Mouse (Mus musculus) CH12F3 (cell line): ENCODE data around the gene Bmp8b.
"Not testable (repeated sequence)": the region's sequence is repeated elsewhere in the genome, so short reads cannot be mapped to it uniquely, and the experiment has no call there.

Experiments used
- in situ Hi-C: fragments of 300-500 bp; cut with MboI; formaldehyde crosslinking; loops from 2 replicates; pipeline ENCODE4 v1.14.3; 2020; ENCODE audit warnings: low sequenced_read_pairs

The Bmp8b gene

GRCm38 (mm10) chr4:123110751-123111150 lies 5.8 kb downstream of the Bmp8b start:
- in situ Hi-C loops = no loop called here

GRCm38 (mm10) chr4:123111275-123111983 lies 6.5 kb downstream of the Bmp8b start:
- in situ Hi-C loops = not testable (repeated sequence)

DNA sequence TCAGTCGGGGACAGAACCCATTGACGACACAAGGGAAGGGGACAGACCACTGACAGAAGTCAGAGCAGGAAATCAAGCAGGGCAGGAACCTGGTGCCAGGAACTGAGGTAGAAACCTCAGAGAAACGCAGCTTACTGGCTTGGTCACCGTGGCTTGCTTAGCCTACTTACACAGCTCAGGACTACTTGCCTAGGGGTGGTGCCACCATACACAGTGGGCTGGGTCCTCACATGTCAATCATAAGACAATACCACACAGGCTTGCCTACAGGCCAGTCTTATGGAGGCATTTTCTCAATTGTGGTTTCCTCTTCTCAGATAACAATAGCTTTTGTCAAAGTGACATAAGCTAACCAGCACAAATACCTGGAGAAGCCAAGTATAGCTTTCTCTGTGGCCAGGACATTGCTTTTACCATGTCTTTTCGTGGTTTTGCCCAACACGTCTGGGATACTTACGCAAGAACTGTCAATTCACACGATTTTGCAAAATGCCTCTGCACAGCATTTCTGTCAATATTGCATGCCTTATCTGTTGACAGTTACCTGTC lies 7.3 kb downstream of the Bmp8b start:
- in situ Hi-C loops = no loop called here

- in situ Hi-C loops = not testable (repeated sequence)
Measured at GRCm38 (mm10) chr4:123114651-123115050, 9.7 kb downstream of the Bmp8b start.

- in situ Hi-C loops = no loop called here
Measured at GRCm38 (mm10) chr4:123116011-123116410, 11.0 kb downstream of the Bmp8b start, which contains the start of gene Oxct2b. Gene Oxct2b, plus strand, starts transcription at chr4:123116266.

DNA sequence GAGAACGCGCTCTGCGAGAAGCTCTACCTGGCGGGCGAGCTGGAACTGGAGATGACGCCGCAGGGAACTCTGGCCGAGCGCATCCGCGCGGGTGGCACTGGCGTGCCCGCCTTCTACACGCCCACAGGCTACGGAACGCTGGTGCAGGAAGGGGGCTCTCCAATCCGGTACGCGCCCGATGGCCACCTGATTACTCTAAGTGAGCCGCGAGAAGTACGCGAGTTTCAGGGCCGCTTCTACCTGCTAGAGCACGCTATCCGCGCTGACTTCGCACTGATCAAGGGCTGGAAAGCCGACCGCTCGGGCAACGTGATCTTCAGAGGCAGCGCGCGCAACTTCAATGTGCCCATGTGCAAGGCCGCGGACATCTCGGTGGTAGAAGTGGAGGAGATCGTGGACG lies 11.7 kb downstream of the Bmp8b start:
- in situ Hi-C loops = not testable (repeated sequence)

DNA sequence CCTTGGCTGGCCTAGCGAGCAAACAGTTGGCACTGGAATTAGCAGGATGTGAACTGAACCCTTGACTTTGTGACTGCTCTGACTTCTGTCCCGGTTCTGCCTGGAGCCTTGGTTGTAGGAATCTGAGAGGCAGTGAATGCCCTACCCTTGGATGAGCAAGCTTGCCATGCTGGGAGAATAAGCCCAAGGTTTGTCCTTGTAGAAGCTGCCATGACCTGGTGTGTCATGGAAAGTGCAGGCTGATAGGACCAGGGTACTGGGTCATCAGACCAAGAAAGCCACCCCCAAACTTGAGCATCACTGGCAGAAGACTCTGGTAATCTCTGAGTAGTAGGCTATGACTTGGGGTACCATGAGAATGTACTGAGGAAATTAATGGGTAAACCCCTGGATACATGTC lies 16.3 kb downstream of the Bmp8b start:
- in situ Hi-C loops = no loop called here

DNA sequence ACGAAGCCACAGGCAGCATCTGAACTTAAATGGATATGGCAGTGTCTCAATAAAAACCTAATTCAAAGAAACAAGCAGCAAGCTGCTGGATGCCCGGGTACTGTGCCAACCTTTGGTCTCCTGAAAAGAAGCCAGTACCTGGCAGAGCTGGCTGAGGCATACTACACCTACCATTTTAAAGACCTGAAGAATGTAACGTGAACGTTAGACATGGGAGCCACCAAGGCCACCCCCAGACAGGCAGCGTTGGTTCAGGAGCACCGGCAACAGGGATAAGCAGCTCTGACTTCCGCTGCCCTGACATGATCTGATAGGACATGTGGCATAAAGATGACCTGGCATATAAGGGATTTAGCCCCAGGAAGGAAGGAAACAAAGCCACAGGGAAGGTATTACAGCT lies 21.7 kb downstream of the Bmp8b start:
- in situ Hi-C loops = no loop called here

DNA sequence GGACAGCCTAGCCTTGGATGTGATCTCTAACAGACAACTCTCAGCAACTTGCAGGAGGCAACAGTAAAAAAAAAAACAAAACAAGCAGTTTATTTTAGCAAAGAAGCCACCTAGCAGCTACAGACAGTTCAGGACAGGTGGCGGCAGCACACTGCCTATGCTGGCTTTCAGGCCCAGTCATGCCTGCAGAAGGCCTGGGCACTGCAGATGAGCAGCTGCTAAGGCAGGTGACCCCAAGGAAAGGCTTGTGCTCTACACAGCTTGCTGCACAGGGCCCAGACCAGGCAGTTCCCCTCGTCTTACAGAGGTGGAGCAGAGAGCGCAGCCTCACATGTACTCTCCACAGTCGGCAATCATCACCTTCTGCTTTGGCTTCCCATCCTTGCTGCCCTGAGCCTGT lies 22.1 kb downstream of the Bmp8b start:
- in situ Hi-C loops = no loop called here

DNA sequence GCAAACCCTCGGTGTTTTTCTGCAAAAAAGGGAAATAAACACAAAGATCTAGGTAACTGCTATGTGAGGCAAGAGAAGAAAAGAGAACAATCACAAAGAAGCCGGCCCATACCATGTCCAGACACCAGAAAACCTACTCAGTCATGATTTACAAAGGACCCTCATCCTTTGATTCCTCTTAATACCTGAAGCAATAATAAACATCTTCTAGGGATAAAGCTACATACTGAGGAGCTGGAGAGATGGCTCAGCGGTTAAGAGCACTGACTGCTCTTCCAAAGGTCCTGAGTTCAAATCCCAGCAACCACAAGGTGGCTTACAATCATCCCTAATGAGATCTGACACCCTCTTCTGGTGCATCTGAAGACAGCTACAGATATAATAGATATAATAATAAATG lies 32.6 kb downstream of the Bmp8b start:
- in situ Hi-C loops = no loop called here

DNA sequence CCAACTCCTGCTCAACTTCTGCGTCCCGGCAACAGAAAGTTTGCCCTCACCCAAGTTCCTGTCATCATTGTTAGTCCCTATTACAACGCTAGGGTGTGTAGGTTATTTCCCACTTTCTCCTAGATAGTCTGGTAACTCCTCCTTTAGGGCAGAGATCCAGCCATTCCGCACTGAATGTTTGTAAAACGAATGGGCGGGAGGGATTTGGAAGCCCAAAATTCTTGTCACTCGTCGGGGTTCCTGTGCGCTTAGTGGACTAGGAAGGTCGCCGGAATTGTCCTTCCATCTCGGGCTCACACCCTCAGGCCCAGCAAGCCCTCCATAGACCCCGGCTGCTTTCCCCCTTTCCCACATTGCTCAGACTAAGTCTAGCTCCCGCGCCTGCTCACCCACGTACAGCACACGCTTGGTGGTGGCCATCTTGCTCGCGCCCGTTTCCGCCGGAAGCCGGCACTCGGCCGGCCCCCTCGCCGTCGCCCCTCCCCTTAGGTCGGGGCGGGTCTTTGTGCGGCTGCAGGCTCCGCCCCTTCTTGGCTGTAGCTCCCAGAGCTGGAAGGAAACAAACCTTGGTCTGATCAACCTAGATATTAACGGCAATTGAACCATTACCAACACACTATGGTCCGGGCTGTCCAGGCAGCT lies 34.7 kb downstream of the Bmp8b start, which contains the start of gene Ppie:
Gene Ppie (minus strand): TSS at position 439 of the 642 bp plus-strand sequence.
- in situ Hi-C loops = no loop called here

DNA sequence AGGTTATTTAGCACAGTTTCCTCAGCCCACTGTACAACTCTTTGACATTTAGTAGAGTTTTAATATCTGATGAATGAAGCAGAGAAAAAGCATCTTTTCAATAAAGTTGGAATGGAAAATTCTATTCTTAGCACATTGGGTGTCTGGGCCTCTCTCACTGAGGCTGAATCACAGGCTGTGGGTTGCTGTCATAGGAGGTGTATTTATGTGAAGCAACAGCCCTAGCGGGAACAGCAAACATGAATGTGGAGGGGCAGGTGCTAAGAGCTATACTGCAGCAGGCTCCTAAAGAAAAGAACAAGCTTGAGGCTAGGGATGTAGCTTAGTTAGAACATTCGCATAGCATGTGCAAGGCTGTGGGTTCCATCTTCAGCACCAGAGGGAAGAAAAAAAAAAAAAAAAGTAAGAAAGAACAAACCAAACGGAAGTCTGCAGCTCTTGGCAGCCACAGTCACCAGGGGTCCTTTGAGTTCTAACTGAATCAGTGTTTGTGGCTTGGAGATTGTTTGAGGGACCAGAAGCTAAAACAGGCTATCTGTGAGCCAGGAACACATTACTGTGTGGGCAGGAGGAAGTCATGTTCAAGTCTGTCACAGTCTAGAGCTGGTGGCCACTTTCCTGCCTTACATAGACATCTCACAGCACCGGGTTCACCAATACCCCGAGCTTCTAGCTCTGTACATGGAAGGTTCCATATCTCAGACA lies 42.6 kb downstream of the Bmp8b start:
- in situ Hi-C loops = no loop called here

DNA sequence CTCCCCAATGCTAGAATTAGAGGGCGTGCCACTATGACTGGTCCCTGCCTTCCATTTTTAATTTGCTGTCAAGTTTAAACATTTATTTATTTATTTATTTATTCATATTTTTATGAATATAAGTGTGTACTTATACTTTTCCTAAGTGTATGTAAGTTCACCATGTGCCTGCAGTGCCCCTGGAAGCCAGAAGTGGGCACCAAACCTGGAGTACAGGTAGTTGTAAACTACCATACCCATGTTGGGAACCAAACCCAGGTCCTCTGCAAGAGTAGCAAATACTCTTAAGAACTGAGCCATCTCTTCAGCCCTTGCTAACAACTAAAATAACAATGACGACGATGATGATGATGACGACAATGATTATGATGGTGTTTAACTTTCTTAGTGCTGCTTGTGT lies 47.0 kb downstream of the Bmp8b start:
- in situ Hi-C loops = no loop called here

DNA sequence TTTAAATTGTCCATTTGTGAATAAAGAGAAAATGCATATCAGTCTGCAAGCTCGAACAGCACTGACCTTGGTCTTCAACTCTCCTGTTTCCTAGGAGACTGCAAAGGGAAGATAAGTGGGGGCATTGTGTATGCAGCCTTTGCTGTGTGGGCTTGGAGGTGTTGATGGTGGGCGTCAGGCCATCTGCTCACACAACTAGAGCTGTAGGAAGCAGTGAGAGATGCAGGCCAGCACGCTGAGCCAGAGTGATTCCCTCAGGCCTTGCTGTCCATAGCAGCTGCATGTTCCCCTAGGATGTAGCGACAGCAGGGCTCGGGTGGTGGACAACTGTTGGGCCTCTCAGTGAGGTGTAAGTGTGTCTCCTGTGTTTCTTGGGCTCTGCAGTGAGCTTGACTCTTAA lies 48.0 kb downstream of the Bmp8b start:
- in situ Hi-C loops = no loop called here

- in situ Hi-C loops = no loop called here
Measured at GRCm38 (mm10) chr4:123155004-123155403, 50.0 kb downstream of the Bmp8b start.

GRCm38 (mm10) chr4:123155427-123155826 lies 50.5 kb downstream of the Bmp8b start:
- in situ Hi-C loops = no loop called here

- in situ Hi-C loops = no loop called here
Measured at GRCm38 (mm10) chr4:123155840-123156239, 50.9 kb downstream of the Bmp8b start.

GRCm38 (mm10) chr4:123160571-123160970 lies 55.6 kb downstream of the Bmp8b start:
- in situ Hi-C loops = no loop called here

- in situ Hi-C loops = not testable (repeated sequence)
Measured at GRCm38 (mm10) chr4:123161251-123161650, 56.3 kb downstream of the Bmp8b start.

DNA sequence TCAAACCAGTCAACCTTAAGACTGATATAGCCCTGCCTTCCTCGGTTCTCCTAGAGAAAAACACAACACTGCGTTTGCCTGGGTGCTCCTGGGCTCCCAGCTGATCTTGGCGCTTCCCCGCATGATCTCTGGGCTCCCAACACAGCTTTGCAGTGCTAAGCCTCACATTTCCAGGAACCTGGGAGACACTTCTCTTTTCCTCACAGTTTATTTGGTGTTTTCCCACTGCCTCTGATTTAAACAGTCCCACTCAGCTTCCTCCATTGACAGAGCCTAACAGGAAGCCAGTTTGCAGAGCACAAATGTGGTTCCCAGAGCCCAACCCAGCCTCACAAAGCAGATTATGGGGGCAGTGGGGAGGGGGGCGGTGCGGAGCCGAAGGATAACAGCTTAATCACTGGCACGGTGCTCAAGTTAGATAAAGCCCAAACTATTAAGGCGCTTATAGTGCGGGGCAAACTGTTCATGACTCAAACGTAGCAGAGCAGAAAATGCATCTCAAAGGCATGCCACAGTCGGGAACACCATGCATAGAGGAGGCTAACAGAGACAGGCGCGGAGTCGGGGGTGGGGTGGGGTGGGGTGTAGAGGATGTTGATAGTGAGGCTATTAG lies 57.4 kb downstream of the Bmp8b start:
- in situ Hi-C loops = no loop called here

DNA sequence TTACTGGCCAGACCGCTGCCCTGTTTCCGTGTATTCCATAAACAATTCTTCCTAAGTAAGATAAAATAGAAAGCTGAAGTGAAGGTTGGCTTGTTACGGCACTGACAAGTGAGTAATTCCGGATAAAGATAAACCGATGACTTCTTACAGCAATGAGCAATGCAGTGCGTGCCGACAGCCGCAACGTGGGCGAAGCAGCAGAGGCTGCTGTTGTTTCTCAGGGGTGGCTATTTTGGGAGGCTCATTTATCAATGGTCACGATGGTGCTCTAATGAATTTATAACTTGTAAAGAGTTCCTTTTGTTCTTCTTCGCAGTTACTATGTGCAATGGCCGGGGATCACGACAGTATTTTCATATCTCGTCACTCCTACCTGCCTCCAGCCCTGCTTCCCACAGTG lies 59.2 kb downstream of the Bmp8b start:
- in situ Hi-C loops = no loop called here
